Mouse (Mus musculus) mesoderm, embryonic 11.5 days (tissue): ENCODE results near the gene Opn4.

Experiments
- DNase-seq: peaks from one replicate; pipeline ENCODE4 v3.0.0-alpha.2; 2012; ENCODE audit warnings: low read depth, low spot score

Gene Opn4

DNA sequence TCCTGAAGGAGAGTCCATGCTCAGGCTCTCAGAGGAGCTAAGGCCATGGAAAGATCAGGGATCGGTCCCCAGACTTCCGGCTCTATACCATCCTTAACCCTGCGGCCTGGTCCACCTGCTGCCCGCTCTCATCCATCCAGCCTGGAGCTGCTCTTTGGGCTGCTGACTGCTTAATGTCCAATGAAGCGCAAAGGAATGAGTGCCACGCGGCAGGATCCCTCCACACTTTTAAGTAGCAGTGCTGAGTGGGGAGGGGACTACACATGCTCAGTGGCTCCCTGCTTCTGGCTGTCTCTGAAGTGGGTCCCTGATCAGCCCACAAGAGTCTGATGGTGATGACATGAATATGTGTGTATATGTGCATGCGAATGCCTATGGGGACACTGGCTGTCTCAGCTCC is at the start of gene Opn4:
Opn4 (minus strand) TSS at position 202 of the 400 bp plus-strand sequence.
- no peak for DNase-seq

DNA sequence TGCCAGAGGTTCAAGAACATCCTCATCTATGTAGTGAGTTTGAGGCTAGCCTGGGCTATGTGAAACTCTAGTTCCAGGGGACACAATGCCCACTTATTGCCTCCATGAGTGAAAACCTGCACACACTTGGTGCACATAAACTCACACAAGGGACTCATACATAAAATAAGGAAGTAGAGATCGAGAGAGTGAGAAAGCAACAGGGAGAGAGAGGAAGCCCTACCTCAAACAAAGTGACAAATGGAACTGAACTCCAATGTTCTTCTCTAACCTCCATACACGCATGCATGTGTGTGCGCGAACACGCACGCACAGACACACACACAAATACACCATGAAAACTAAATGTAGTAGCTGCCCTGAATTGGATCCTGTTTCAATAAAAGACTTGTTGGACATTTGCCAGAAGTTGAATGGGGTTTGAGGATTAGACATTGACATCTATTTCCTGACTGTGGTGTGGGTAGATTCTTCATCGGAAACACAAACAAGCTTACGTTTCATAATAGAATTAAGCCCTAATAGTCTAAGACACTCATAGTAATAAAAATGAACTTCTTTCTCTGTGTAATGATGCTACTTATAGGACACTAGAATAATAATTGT is 48.0 kb upstream of the Opn4 start:
- no peak for DNase-seq

DNA sequence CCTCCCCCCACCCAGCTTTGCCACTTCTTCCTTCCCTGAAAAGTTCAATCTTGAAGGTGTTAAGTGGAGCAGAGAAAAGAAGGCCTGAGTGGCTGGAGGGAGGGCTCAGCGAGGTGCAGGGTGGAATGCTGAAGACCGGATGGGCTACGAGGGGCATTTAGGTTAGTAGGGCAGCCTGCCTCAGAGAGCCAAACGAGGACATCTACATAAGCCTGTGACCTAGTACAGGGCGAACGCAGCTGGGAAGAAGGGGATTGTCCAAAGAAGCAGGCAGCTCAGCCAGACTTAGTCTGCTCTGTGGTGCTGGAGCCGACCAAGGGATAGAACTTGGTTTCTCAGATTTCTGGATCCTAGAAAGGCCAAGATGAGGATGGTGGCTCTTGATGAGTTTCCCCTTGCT is 44.2 kb upstream of the Opn4 start:
- no peak for DNase-seq

DNA sequence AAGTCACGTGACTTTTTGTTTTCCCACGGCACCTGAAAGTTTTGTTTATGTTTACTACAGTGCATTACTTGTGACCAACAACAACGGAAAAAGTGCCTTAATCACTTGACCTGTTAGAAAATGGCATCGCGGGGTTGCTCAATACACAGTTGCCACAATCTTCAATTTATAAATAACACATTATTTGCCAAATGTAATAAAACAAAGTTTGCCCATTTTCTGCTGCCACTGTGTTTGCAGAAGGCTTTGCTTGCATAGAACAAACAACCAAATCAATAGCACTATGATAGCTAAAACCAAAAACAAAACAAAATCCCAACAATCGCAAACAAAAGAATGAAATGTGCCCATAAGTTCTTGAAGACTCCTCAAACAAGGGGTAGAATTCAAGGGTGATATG is 35.8 kb upstream of the Opn4 start:
- no peak for DNase-seq

DNA sequence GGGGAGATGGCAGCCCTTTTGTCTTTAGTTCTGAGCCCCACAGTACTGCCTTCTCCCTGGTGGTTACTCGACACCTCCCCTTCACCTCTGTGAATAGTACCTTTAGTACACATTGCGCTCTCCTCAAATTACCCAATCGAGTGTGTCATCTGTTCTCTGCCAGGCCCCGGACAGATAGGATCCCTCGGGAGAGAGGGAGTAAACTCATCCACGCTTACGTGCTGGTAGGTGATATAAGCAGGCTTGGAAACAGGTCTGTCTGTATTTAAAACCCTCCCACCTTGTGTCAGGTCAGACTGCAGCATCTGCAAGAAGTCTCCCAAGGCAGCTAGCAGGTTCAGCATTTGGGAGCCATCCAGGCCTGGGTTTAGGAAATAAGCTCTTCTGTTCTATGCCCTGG is 35.2 kb upstream of the Opn4 start:
- DNase-seq, result no peak

DNA sequence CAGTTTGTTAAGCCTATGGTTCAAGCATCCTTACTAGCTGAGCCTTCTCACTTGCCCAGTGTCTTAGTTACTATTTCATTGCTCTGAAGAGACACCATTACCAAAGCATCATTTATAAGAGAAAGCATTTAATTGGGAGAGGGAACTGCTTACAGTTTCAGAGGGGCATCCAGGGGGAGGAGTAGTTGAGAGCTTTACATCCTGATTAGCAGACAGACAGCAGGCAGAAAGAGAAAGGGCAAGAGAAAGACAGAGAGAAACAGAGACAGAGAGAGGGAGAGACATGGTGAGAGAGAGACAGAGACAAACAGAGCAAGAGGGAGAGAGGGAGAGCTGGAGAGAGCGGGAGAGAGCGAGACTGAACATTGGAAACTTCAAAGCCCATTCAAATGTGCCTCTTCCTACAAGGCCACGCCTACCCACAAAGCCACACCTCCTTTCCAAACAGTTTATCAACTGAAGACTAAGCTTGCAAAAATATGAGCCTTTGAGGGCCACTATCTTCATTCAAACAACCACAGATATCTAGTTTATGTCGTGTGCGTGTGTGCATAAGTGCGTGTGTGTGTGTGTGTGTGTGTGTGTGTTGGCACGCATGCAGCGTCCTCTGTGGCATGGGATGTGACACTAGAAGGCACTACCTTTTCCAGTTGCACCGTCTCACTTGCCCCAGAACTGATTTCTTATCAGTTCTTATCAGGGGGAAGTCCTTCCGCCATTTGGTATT is 32.9 kb upstream of the Opn4 start:
- no peak for DNase-seq

DNA sequence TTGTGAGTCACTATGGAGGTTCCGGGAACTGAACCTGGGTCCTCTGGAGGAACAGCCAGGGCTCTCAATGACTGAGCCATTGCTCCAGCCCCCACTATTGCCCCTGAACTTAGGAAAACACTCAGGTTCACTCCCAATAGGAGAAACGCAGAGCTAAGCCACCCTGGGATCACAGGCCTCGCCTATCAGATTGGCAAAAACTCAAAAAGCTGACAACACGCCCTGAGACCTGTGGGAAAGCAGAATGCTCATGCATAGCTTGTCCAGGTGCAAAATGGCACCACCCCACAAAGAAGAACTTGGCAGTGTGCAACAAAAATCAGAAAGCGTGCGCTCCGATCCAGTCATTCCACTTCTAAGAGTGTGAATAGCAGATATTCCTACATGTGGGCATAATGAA is 26.9 kb upstream of the Opn4 start:
- no peak for DNase-seq

DNA sequence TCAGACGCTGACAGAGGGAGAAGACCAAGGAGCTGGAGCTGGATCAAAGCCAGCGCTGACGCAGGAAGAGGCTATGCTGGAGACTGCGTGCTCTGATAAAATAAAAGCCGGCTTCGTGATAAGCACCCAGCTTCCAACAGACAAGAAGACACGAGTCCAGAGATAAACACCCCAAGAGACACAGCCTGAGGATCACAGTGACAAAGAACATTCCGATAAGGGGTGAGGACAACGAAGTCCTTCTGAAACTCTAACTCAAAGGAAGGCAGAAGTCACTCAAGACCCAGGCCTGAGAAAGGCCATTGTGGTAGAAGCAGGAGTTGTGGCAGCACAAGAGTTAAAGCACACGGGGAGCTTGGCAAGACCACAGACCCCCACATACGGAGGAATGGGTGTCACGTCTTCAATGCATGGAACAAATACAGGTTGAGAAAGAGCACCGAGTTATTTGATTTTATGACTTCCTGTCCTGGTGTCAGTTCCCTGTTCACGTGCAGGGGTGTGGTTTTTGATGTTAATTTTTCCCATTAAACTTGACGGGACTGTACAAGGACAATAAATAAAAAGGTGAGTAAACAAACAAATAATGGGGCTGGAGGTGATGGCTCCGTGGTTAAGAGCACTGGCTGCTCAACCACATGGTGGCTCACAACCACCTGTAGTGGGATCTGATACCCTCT is 23.7 kb upstream of the Opn4 start:
- DNase-seq, result no peak

DNA sequence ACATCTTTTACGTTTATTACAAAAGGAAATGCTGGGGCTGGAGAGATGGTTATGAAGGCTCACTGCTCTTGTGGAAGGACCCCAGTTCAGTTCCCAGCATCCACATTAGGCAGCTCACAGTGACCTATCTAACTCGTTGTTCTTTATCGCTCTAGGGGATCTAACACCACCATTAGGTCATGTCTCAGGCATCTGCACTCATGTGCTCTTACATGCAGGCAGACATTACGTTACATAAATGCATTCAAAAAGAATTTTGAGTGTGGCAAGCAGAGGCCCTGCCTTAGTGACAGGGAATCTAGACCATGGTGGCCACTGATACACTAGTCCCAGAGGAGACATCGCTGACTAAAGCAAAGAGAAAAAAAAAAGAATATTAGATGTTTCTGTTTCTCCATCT is 23.1 kb upstream of the Opn4 start:
- no peak for DNase-seq

DNA sequence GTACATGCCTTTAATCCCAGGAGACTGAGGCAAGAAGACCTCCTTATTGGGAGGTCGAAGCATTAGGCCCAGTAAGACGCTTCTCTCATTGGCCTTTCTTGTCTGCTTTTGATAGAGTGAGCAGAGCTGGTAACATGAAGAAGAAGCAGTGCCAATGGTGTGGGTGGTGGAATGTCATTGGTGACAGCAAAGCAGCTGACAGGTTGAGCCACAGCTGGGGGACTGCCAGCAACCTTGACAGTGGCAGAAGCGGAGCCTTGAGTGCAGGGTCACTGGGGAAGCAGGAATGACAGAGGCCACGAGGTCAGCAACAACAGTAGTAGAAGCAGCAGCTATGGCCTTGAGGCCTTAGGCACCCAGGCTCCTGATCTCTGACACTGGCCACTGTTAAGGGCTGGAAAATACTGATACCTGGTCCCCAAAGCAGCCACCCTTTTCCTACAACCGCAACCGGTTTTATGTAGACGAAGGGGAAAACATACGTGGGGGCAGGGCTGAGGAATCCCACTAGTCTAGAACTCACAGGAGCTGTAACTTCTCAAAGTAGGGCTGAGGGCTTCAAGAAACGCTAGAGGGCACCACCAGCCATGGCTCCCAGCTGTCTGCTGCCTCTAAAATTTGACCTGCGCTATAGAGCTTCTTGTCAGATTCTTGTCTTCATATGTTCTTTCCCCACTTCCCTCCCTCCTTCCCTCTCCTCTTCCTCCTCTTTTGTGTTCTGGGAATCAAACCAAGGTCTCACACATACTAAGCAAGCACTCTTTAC is 20.9 kb upstream of the Opn4 start:
- DNase-seq, result peak; percentile 25

DNA sequence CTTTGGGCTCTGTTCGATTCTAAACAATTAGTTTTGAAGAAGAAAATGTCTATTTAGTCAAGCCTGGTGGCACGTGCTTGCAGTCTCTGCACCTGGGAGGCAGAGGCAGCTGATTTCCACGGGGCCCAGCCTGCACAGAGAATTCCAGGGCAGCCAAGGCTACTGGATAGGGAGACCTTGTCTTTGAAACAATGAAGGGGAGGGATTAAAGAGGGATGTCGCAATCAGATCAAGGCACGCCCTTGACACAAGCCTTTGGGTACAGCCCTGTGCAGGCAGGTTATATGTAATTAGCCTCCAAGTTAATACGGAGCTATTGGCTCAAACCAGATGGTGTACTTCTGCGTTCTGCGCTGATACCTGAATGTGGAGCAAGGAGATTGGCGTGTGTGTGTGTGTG is 18.9 kb upstream of the Opn4 start:
- no peak for DNase-seq

DNA sequence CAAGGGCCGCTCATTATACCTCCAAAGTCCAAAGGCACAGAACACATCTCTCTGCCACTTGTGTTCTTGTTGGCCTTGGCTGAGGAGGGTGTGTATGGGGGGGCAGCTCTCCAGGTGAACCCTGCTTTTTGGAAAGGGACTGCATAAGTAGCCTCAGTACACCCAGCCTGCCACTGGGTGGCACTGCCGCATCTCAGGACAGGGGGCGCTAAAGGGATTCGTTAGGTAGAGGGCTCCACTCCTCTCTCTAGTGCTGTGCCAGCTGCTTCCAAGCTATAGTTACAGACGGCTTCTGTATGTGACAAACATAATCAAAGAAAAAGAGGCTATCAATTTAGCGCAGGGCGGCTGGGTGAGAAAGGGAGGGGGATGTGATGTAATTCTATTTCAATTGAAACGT is 16.9 kb upstream of the Opn4 start:
- peak; percentile 87 for DNase-seq

DNA sequence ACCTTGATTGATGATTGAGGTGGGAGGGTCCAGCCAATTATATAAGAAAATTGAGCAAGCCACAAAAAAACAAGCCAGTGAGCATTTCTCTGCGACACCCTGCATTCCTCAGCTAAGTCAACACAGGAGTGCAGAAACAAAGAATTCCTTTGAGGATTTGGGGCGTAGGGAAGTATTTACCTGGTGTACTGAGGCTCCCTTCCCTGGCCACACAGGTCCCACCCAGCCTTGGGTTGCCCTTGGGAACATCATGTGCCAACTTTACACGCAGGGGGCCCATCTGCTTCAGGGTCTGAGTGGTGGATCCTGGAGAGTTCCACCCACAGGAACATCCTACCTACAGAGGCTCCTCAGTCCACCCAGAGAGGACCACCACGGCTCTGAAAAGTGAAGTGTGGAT is 15.7 kb upstream of the Opn4 start:
- no peak for DNase-seq

DNA sequence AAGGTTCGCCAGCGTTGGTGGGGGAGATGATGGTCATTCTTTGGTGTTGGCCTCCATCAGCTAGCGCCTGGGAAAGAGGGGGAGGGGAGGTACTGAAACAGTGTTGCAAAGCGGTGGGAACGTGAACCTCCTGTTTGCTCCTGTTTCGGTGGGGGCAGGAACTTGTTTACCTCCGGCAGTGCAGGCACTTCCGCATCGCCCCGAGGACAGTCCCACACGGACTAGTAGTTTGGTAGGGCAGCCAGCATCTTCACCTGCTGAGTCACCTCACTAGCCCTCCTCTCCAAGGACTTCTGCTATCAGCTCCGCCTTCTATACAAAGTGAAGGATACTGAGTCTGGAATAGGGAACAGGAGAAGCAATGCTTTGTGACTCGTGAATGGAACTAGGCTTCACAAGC is 15.1 kb upstream of the Opn4 start:
- no peak for DNase-seq

DNA sequence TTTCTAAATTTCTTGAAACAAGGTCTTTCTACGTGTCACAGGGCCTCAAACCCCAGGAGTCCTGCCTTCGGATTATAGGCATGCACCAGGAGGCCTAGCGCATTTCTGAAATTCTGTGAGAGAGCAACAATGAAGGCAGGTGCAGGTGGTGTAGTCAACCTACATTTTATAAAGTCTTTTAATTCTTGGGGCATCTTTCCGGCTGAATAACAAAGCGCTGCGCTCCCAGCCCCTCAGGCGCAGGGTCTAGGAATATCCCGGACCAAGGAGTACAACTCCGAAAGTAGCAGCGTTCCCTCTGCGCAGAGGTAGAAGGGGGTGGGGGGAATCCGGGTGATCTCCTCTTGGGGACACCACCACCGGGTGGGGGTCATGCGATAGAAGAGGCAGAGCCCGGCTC is 14.6 kb upstream of the Opn4 start:
- no peak for DNase-seq

DNA sequence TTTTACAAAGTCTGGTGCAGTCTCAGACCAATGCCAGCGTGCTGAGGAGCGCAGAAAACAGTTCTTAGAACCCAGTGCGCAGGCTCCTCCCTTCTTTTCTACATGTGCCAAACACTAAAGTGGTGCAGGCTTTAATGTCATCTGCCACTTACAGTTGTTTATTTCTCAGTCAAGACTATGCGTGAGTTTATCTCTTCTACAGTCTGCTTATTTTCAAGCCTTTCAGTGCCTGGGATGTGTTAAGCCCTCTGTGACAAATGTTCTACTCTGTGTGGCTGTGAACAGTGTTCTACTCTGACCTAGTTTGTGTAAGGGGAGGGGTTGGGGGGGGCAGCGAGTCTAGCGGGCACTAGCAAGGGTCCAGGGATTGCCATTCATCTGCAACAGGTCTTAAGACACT is 13.6 kb upstream of the Opn4 start:
- DNase-seq, result no peak

DNA sequence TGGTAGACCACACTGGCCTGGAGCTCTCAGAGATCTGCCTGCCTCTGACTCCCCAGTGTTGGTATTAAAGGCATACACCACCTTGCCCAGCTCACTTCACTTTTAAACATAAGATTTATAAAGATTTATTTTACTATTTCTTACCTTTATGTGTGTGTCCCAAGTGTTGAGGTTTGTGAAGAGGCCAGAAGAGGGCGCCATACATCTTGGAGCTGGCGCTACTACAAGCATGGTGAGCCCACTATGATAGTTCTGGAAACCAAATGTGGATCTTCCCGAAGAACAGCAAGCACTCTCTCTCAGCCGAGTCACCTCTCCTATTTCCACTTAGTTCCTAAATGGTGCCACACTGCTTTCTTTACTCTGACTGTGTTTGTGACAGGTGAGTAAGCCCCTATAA is 12.3 kb upstream of the Opn4 start:
- no peak for DNase-seq

DNA sequence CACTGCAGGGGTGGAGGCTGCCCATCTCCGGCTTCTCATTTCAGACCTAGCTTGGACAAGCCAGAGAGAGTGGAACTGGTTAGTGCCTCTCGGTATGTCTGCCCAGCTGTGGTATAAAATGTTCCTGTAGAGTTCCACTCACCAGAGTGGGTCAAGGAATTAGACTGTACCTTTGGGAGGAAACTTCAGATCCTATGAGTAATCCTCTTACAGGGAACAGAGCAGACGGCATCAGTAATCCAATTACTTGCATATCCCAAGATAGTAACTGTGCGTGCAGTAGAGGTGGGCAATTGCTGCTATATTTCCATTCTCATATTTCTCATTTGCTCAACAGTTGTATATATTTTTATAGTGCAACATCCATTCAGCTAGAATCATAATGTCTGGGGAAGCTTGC is 11.6 kb upstream of the Opn4 start:
- no peak for DNase-seq

DNA sequence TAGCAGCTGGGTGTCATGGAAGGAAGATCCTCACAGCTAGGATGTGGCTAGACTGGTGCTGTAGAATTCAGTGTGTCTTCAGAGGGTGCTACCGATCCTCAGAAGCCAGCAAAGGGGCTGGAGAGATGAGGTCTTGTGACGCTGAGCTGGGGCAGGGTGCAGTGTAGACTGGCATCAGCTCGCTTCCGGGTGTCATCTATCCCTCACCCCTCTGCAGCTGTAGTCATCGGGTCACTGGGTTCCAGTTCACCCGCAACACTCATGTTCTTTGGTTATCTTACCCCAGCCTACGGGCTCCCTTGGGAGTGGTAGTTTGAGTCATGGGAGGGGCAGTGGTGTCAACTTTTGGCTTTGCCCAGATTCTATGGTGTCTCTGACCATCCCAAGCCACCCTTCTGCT is 2.0 kb upstream of the Opn4 start:
- no peak for DNase-seq

DNA sequence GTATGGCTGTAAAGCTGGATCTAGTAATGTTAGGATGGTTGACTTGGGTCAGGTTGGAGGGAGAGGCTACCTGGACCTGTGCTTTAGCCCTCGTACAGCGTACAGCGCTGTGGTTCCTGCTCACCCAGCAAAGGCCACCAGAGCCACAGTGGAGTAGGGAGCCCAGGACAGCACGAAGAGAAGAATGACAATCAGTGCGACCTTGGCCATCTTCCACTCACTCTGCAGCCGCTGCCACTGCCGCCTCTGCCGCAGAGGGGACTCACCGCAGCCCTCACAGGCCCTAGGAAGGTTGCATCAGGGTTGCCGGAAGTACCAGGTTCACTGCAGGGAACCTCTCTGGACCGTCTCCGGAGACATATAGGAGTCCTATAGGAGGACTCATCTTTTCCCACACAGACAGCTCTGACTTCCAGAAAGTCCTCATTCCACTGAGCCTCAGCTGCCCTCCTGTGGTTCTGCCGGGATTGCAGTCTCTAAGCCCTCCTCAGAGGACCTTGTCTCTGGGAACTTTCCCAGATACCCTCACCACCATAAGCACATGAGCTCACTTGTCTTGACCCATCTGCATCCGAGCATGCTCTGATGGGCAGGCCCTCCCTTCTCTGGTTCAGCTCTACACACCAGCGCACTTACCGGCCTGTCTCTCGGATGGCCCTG is 4.2 kb downstream of the Opn4 start:
- DNase-seq, result peak; percentile 34

DNA sequence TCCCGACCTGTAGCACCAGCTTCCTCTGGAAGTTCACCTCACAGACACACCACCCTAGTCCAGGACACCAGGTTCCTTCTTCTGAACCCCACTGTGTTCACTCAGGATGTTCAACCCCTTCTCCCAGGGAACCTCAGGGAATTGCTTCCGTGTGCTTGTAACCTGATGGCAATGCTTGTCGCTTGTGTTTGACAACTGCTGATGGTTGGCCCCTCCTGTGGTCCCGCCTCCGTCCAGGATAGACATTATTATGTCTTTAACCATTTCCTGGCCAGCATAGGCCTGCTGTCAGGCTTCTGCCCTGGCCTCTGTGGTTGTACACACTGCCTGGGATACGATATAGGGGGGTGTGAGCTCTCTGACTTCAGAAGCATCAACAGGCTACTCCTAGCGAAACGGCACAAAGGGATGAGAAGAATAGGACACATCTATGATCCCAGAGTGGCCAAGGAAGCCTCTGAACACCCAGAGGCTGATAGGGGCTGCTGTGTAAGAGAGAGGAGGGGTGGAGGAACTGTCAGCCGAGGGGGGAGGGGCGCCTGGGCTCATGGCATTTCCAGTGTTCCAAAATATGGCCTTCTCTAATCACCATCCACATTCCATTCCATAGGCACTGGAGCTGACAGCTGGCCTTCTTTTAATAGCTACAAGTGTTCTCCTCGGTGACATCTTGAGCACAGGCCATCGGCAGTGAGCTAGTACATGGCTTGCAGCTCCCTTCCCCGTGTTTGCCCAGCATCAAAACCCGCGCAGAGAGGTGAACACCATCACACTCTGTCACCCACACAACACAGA is 8.0 kb downstream of the Opn4 start:
- no peak for DNase-seq
